Mouse (Mus musculus) cortical plate, adult 2 months (tissue): ENCODE measurements around the gene Tmem26. TPM values are rescaled to one million over a fixed set of nuclear protein-coding genes. Genes with fewer than 3 reads are reported as not detected.

Source experiments
- H3K27ac ChIP-seq: fragments of 200-500 bp; 2 replicates; pipeline ENCODE4 v1.5.1; 2012; ENCODE audit warnings: low read length, control low read depth, inconsistent platforms; ENCODE audit not compliant: insufficient read depth
- H3K4me1 ChIP-seq: fragments of 200-500 bp; 2 replicates; pipeline ENCODE4 v1.6.1; 2011; ENCODE audit warnings: low read length; ENCODE audit not compliant: control insufficient read depth, insufficient read depth
- H3K4me3 ChIP-seq: fragments of 200-500 bp; 2 replicates; pipeline ENCODE4 v1.5.1; 2011; ENCODE audit warnings: mild to moderate bottlenecking, low read length, control low read depth; ENCODE audit not compliant: insufficient read depth
- CTCF ChIP-seq: fragments of 200-500 bp; IDR thresholded peaks from 2 replicates; pipeline ENCODE4 v1.5.1; 2011; ENCODE audit warnings: mild to moderate bottlenecking, control low read depth, low read length; ENCODE audit not compliant: insufficient read depth; ENCODE audit errors: extremely low read depth
- POLR2A ChIP-seq: fragments of 200-500 bp; IDR thresholded peaks from 2 replicates; pipeline ENCODE4 v1.6.1; 2011; ENCODE audit warnings: mild to moderate bottlenecking, low read length, control low read depth; ENCODE audit not compliant: insufficient read depth; ENCODE audit errors: extremely low read depth
- polyA plus RNA-seq: library from polyadenylated mRNA; depleted of rRNA; stranded (reverse); fragments of >200 nt; gene quantifications from 2 replicates; pipeline ENCODE4 v1.2.3, GENCODE M21; 2012; rRNA removed

The Tmem26 gene
- polyA plus RNA-seq, 1 experiment, result 0.02 TPM

GRCm38 (mm10) chr10:68800339-68800738 is 76.9 kb downstream of the Tmem26 start:
- Histone ChIP-seq H3K4me1 (no peaks in the 10 kb centered on the region), H3K4me3 (no peak overlapping the region), H3K27ac (no peak overlapping the region)
- no peak for TF ChIP-seq CTCF
- TF ChIP-seq POLR2A, result no peak

GRCm38 (mm10) chr10:68806328-68806727 is 82.9 kb downstream of the Tmem26 start:
- no peak overlapping the region for H3K4me3 ChIP-seq
- no peak overlapping the region for H3K27ac ChIP-seq
- TF ChIP-seq POLR2A, result no peak
- TF ChIP-seq CTCF, result no peak
- H3K4me1 ChIP-seq, result no peaks in the 10 kb centered on the region

DNA sequence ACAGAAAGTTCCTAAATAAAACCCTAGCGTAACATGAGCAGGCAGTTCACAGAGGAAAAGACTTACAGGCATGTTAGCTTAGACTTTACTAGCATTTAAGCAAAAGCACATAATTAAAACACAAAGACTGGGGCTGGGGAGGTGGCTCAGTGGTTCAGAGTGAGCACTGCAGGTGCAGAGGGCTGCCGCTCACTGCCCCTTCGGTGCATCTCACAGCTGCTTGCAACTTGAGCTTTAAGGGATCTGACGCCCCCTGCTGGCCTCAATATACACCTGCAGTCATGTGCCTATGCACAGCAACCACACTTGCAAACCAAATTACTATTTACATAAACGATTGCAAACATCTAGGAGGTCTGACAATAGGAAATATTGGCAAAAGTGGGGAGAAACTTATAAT is 87.5 kb downstream of the Tmem26 start:
- TF ChIP-seq POLR2A (no peak), CTCF (no peak)
- Histone ChIP-seq H3K4me3 (no peak overlapping the region), H3K4me1 (no peaks in the 10 kb centered on the region), H3K27ac (no peak overlapping the region)

DNA sequence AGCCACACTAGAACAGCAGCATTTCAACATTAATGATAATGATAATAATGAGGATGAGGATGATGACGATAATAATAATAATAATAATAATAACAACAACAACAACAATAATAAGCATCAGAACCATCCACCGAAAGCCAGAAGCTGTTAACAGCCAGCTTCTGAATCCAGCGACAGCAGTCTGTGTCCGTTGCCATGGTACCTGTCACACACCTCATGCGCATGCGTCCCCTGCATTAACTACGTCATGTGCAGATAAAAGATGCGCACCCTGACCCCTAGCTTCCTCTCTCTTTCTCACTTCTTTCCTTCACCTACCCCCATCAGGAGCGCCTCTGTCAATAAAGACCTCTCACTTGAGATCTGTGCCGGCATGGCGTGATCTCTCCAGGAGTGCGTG is 89.3 kb downstream of the Tmem26 start:
- Histone ChIP-seq H3K4me3 (no peak overlapping the region), H3K27ac (no peak overlapping the region), H3K4me1 (no peaks in the 10 kb centered on the region)
- TF ChIP-seq POLR2A, result no peak
- no peak for TF ChIP-seq CTCF

DNA sequence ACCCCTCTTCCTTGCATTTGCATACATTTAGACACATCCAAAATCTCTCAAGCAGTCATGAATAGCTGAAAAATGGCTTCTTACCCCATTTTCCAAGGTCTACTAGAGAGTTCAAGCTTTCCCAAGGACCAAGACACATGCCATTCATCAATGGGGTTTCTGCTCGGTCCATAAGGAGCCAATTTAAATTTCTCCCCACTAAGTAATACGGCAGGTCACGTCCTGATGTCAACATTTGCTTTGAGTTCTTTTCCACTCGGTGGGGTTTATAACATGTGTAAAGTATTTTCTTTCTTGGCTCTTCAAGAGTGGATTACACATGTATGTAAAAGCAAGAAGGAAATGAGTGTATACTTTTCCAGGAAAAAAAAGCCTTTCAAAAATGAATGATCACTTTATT is 93.8 kb downstream of the Tmem26 start:
- Histone ChIP-seq H3K27ac (no peak overlapping the region), H3K4me1 (no peaks in the 10 kb centered on the region), H3K4me3 (no peak overlapping the region)
- TF ChIP-seq POLR2A (no peak), CTCF (no peak)

DNA sequence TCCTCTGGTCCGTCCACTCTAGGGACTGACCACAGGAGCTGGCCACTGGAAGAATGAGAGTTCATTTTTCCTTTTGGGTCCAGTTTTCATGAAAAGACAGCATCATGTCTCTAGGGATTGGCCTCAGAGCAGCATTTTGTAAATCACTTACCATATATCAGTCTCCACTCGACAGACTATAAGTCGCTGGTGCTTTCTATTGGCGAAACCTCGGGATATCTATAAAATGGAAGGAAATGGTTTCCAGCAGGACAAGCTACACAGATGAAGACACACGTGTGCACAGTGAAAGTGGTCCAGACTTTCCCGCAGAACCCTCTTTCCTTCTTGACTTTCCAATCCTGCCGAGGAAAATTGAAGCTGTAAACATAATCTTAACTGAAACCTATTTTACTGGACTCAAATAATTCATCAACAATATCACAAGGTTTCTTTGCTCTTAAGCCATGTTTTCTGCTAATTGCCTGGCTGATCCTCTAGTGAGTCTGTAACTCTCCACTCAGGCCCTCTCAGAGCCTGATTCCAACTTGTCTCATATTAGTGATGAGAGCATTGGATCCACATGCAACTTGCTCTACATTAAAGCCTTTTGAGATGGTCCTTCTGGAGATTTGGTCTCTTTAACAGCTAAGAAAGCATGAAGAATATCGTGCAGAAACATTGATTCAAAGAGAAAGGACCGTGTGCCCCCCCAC is 94.8 kb downstream of the Tmem26 start:
- no peaks in the 10 kb centered on the region for H3K4me1 ChIP-seq
- no peak overlapping the region for H3K27ac ChIP-seq
- no peak overlapping the region for H3K4me3 ChIP-seq
- TF ChIP-seq POLR2A (no peak), CTCF (no peak)

DNA sequence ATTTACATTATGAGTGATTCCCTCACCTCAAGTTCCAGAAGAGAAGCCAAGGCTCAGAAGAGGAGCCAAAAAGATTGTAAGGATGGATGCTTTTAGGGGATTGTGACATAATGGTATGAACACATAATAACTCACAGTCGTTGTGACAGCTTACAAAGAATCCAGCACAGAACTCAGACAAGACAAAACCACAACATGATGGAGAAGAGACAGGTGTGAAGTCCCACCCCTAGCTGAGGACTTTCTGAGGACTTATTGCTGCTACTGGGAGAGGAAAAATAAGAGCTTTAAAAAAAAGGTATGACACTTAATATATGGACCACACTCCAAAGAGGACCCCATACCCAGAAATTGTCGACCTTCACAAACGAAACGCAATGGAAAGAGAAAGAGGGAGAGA is 101.1 kb downstream of the Tmem26 start:
- Histone ChIP-seq H3K27ac (no peak overlapping the region), H3K4me3 (no peak overlapping the region), H3K4me1 (no peaks in the 10 kb centered on the region)
- TF ChIP-seq CTCF (no peak), POLR2A (no peak)

Other genes starting within 250 kb of the Tmem26 start
- 2.1 and 2.2 TPM in 2 replicates for gene Cabcoco1, start 181.8 kb upstream of the Tmem26 start, polyA plus RNA-seq